8 mouse cellular contexts compared by ENCODE assay signal in the genomic region with DNA sequence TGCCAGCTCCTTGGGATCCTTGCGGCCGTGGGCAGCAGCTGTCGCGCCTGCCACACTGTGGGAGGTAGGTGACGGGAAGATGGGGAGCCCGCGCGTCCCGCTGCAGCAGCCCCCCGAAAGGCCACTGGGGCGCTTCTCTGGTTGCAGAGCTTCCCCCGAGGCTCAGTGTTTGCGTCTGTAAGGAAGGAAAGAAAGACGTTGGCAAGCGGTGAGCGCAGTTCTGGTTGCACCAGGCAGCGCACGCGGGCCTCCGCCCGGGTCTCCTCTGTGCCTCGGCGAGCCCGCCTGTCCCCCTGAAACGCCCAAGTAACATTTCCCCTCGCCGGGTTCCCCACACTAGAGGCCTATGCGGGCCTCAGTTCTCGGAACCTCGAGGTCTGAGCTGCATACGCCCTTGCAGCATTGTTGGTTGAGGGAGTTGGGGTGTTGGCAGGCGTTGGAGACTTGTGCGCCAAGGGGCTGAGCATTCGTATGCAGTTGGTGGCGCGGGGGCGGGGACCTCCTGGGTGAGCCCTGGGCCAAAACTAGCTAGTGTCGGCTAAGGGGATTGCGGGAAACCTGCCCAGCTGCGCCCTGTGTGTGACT. TPM values are rescaled to one million over a fixed set of nuclear protein-coding genes. Genes with fewer than 3 reads are reported as not detected.
A peak's percentile ranks its signal among the peaks of the same experiment; 100 is the strongest.
DNase-seq lines count a peak whose midpoint lies in the region; ATAC-seq and TF ChIP-seq lines count a peak whose summit lies in the region.

No protein-coding gene starts in this region.

- H3K36me3 ChIP-seq in forebrain, embryonic 10.5 days (replicated peaks), result no peaks in the 10 kb centered on the region; the same call in 1 of the 2 replicates
- H3K36me3 ChIP-seq in heart, embryonic 15.5 days, result no peaks in the 10 kb centered on the region
- H3K36me3 ChIP-seq in liver, embryonic 14.5 days (replicated peaks; ENCODE audit: control insufficient read depth, insufficient read depth, low read depth), result peaks cover 27% of the 10 kb centered on the region
- no peaks in the 10 kb centered on the region; the same call in 1 of the 2 replicates for H3K36me3 ChIP-seq in neural tube, embryonic 12.5 days

- no peaks in the 10 kb centered on the region for H3K9me3 ChIP-seq in forebrain, embryonic 10.5 days
- no peaks in the 10 kb centered on the region for H3K9me3 ChIP-seq in heart, embryonic 15.5 days (replicated peaks)
- no peaks in the 10 kb centered on the region for H3K9me3 ChIP-seq in liver, embryonic 14.5 days (ENCODE audit: control insufficient read depth, low read length)
- H3K9me3 ChIP-seq in neural tube, embryonic 12.5 days, result no peaks in the 10 kb centered on the region

- peak overlapping the region; percentile 91 for H3K27ac ChIP-seq in forebrain, embryonic 10.5 days
- peak overlapping the region; percentile 97 for H3K27ac ChIP-seq in heart, embryonic 15.5 days
- H3K27ac ChIP-seq in liver, embryonic 14.5 days, result peak overlapping the region; percentile 90
- peak overlapping the region; percentile 86 for H3K27ac ChIP-seq in neural tube, embryonic 12.5 days

- peak; percentile 81 for ATAC-seq in heart, embryonic 15.5 days (replicated peaks; ENCODE audit: insufficient number of reproducible peaks, insufficient read depth, low FRiP score, low read depth)
- ATAC-seq in liver, embryonic 14.5 days (ENCODE audit: insufficient read depth), result peak; percentile 72
- peak; percentile 80 for ATAC-seq in neural tube, embryonic 12.5 days (ENCODE audit: low FRiP score, low read depth)

- H3K27me3 ChIP-seq in forebrain, embryonic 10.5 days (ENCODE audit: poor library complexity, severe bottlenecking), result peaks cover 51% of the 10 kb centered on the region
- H3K27me3 ChIP-seq in heart, embryonic 15.5 days, result no peaks in the 10 kb centered on the region
- H3K27me3 ChIP-seq in liver, embryonic 14.5 days (ENCODE audit: control insufficient read depth, insufficient read depth, low read length), result no peaks in the 10 kb centered on the region
- no peaks in the 10 kb centered on the region; the same call in 1 of the 2 replicates for H3K27me3 ChIP-seq in neural tube, embryonic 12.5 days (replicated peaks)

- no peak for TF ChIP-seq EP300 in liver, embryonic 14.5 days (IDR thresholded peaks at IDR 0.05; ENCODE audit: low read depth)

- peak overlapping the region; percentile 87 for H3K4me2 ChIP-seq in heart, embryonic 15.5 days
- H3K4me2 ChIP-seq in liver, embryonic 14.5 days (ENCODE audit: low read depth), result peak overlapping the region; percentile 88
- H3K4me2 ChIP-seq in neural tube, embryonic 12.5 days (replicated peaks), result peak overlapping the region; percentile 83

- WGBS in forebrain, embryonic 10.5 days, result under 1% methylated on average over 40 of the region's 40 CpGs
- under 1% methylated on average over 40 of the region's 40 CpGs for WGBS in heart, embryonic 15.5 days
- WGBS in liver, embryonic 14.5 days (ENCODE audit: insufficient replicate concordance), result under 1% methylated on average over 40 of the region's 40 CpGs
- WGBS in neural tube, embryonic 12.5 days, result under 1% methylated on average over 40 of the region's 40 CpGs

- no peak; the same call in none of the 2 replicates for TF ChIP-seq CTCF in liver, embryonic 14.5 days (IDR thresholded peaks at IDR 0.05; ENCODE audit: low read depth)

- peak overlapping the region; percentile 88 for H3K4me3 ChIP-seq in forebrain, embryonic 10.5 days
- H3K4me3 ChIP-seq in heart, embryonic 15.5 days, result peak overlapping the region; percentile 78
- peak overlapping the region; percentile 73 to 95 for H3K4me3 ChIP-seq in liver, embryonic 14.5 days (ENCODE audit: insufficient read depth in 1 of 2, low read depth in 2 of 2, low read length in 2 of 2)
- peak overlapping the region; percentile 62 for H3K4me3 ChIP-seq in neural tube, embryonic 12.5 days

- peak; percentile 58 to 64 for DNase-seq in CD8-positive naive resting alpha-beta T cell, adult 2 months (ENCODE audit: low read depth in 2 of 2, low spot score in 2 of 2)
- DNase-seq in c-Kit-positive CD71-negative TER-119-negative erythroid progenitor cells, embryonic 14.5 days (ENCODE audit: low read depth), result peak; percentile 70
- DNase-seq in forebrain, embryonic 10.5 days (ENCODE audit: extremely low spot score, low spot score), result peak; percentile 78
- peak; percentile 75 to 84 for DNase-seq in kidney, postnatal 25 days
- peak; percentile 65 to 74 (median 69) for DNase-seq in liver, embryonic 14.5 days (ENCODE audit: low read depth in 3 of 3, low spot score in 3 of 3)
- DNase-seq in telencephalon, adult 2 months (ENCODE audit: low read depth, low spot score), result peak; percentile 69

- peak overlapping the region; percentile 88 for H3K9ac ChIP-seq in heart, embryonic 15.5 days
- H3K9ac ChIP-seq in liver, embryonic 14.5 days (replicated peaks), result peak overlapping the region; percentile 92
- H3K9ac ChIP-seq in neural tube, embryonic 12.5 days, result peak overlapping the region; percentile 83

- peaks cover 32% of the 10 kb centered on the region for H3K4me1 ChIP-seq in forebrain, embryonic 10.5 days
- peaks cover 17% of the 10 kb centered on the region for H3K4me1 ChIP-seq in heart, embryonic 15.5 days (replicated peaks)
- peaks cover 0 to 28% of the 10 kb centered on the region in 2 experiments; a peak in 3 of 4 replicates for H3K4me1 ChIP-seq in liver, embryonic 14.5 days (replicated peaks; ENCODE audit: control insufficient read depth in 2 of 2, insufficient read depth in 2 of 2, low read length in 1 of 2)
- peaks cover 17% of the 10 kb centered on the region; the same call in 1 of the 2 replicates for H3K4me1 ChIP-seq in neural tube, embryonic 12.5 days

RNA-seq across cellular contexts. Expression of a gene that starts 0.5 kb away (rescaled TPM):
- polyA plus RNA-seq in forebrain, embryonic 10.5 days (2016; fragmentation: Nextera tagmentation; extraction: Ambion mirVana), result 27.5 and 30.1 TPM in 2 replicates
- 31.5 and 42.8 TPM in 2 replicates for polyA plus RNA-seq in heart, embryonic 15.5 days (2015; fragmentation: Nextera tagmentation; extraction: Ambion mirVana)
- polyA plus RNA-seq in liver, embryonic 14.5 days (2012; rRNA removed), result 21.5 and 30.2 TPM in 2 replicates
- 13.4 and 14.5 TPM in 2 replicates for polyA plus RNA-seq in liver, embryonic 14.5 days (2014; fragmentation: Nextera tagmentation; extraction: Ambion mirVana)
- 21.1 and 22.2 TPM in 2 replicates for polyA plus RNA-seq in neural tube, embryonic 12.5 days (2016; fragmentation: Nextera tagmentation; extraction: Ambion mirVana)

RNA-seq across cellular contexts. Expression of a gene that starts 31.0 kb away (rescaled TPM):
- polyA plus RNA-seq in forebrain, embryonic 10.5 days (2016; fragmentation: Nextera tagmentation; extraction: Ambion mirVana), result not detected in 2 replicates
- polyA plus RNA-seq in heart, embryonic 15.5 days (2015; fragmentation: Nextera tagmentation; extraction: Ambion mirVana), result not detected in 2 replicates
- not detected in 2 replicates for polyA plus RNA-seq in liver, embryonic 14.5 days (2012; rRNA removed)
- polyA plus RNA-seq in liver, embryonic 14.5 days (2014; fragmentation: Nextera tagmentation; extraction: Ambion mirVana), result not detected in 2 replicates
- polyA plus RNA-seq in neural tube, embryonic 12.5 days (2016; fragmentation: Nextera tagmentation; extraction: Ambion mirVana), result not detected in 2 replicates

Comparison
In these comparisons a context has a peak if more than half of its experiments do, and no peak if none do; other contexts are left out.
1. Peak in every context shown above with its lines: DNase-seq, ATAC-seq, H3K4me3 ChIP-seq and H3K27ac ChIP-seq.